Mouse (Mus musculus) heart, embryonic 14.5 days (tissue): ENCODE measurements at regions not wholly inside any gene's neighbourhood (a gene's known extent, or its start where the extent isn't known, plus 50 kb on each side); places are given as distances from the start of the nearest gene placed in this dataset.

Experiments used
- ATAC-seq: fragments of 200-750 bp; cut with Nextera tagmentation; 2 replicates; pipeline ENCODE4 v1.8.0; 2017; ENCODE audit warnings: low read depth, moderate TSS enrichment; ENCODE audit not compliant: insufficient number of reproducible peaks, insufficient read depth, low FRiP score
- H3K27ac ChIP-seq, 2 experiments: fragments of 200-500 bp in 1 of 2; fragments of 300-500 bp in 1 of 2; sonication (generic) in 1 of 2; replicated peaks in 1 of 2; 2 replicates each; pipeline ENCODE4 v1.5.1; 2012 to 2014; ENCODE audit warnings: low read depth in 2 of 2, low read length in 2 of 2, control low read depth in 1 of 2, mild to moderate bottlenecking in 1 of 2, mixed read lengths in 1 of 2; ENCODE audit not compliant: control insufficient read depth in 1 of 2, insufficient read depth in 1 of 2
- H3K27me3 ChIP-seq: fragments of 300-500 bp; sonication (generic); 2 replicates; pipeline ENCODE4 v1.6.1; 2014; ENCODE audit warnings: mild to moderate bottlenecking, low read length, control low read depth; ENCODE audit not compliant: control insufficient read depth, insufficient read depth
- H3K36me3 ChIP-seq: fragments of 300-500 bp; sonication (generic); 2 replicates; pipeline ENCODE4 v1.6.1; 2014; ENCODE audit warnings: mild to moderate bottlenecking, control low read depth, low read length, mixed read lengths; ENCODE audit not compliant: control insufficient read depth, insufficient read depth
- H3K4me1 ChIP-seq, 2 experiments: fragments of 200-500 bp in 1 of 2; fragments of 300-500 bp in 1 of 2; sonication (generic) in 1 of 2; 2 replicates each; pipeline ENCODE4 v1.6.1; 2012 to 2014; ENCODE audit warnings: low read length in 2 of 2, control low read depth in 1 of 2, mixed read lengths in 1 of 2; ENCODE audit not compliant: control insufficient read depth in 2 of 2, insufficient read depth in 2 of 2
- H3K4me2 ChIP-seq: fragments of 300-500 bp; sonication (generic); 2 replicates; pipeline ENCODE4 v1.6.1; 2014; ENCODE audit warnings: mild to moderate bottlenecking, low read length
- H3K4me3 ChIP-seq, 2 experiments: fragments of 200-500 bp in 1 of 2; fragments of 300-500 bp in 1 of 2; sonication (generic) in 1 of 2; 2 replicates each; pipeline ENCODE4 v1.5.1; 2012 to 2014; ENCODE audit warnings: low read length in 2 of 2, mild to moderate bottlenecking in 2 of 2, control low read depth in 1 of 2, low read depth in 1 of 2, moderate library complexity in 1 of 2; ENCODE audit not compliant: control insufficient read depth in 1 of 2, insufficient read depth in 1 of 2
- H3K9ac ChIP-seq: fragments of 300-500 bp; sonication (generic); 2 replicates; pipeline ENCODE4 v1.6.1; 2014; ENCODE audit warnings: mild to moderate bottlenecking, low read length
- H3K9me3 ChIP-seq: fragments of 300-500 bp; sonication (generic); 2 replicates; pipeline ENCODE4 v1.6.1; 2016; ENCODE audit warnings: low read length, control low read depth; ENCODE audit not compliant: control insufficient read depth
- whole genome bisulfite sequencing: fragments of 180-500 bp; shearing (Covaris S2); extraction: QIAGEN DNeasy Blood & Tissue Kit; methylation state at CpG from one replicate; pipeline ENCODE4 v1.1.7; 2014; 5-methylcytosine and 5-hydroxymethylcytosine counted together

DNA sequence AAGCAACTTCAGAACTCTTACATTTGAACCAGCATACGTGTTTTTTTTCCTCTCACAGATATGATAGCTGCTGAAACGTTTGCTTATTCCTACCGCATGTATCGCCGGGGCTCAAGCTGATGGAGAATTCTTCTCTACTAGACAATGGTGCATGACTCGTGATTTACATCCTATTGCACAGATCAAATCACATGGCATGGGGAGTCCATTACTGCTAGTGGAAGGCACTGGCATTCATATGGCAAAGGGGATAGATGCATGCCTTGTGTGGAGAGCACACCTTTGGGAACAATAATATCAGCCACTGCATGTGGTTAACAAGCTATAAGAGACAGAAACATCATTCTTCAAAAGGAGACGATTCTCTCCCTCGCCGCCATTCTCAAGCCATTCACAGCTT lies 108.4 kb upstream of the Samsn1 start:
- H3K36me3 ChIP-seq, result no peaks in the 10 kb centered on the region
- no peak overlapping the region for H3K4me3 ChIP-seq
- no peak for ATAC-seq
- H3K4me1 ChIP-seq, result no peaks in the 10 kb centered on the region
- H3K9me3 ChIP-seq, result no peaks in the 10 kb centered on the region
- H3K4me2 ChIP-seq, result no peak overlapping the region
- no peak overlapping the region for H3K27ac ChIP-seq
- no peaks in the 10 kb centered on the region for H3K27me3 ChIP-seq
- 80% methylated on average over 9 of the region's 9 CpGs for WGBS
- H3K9ac ChIP-seq, result no peak overlapping the region

DNA sequence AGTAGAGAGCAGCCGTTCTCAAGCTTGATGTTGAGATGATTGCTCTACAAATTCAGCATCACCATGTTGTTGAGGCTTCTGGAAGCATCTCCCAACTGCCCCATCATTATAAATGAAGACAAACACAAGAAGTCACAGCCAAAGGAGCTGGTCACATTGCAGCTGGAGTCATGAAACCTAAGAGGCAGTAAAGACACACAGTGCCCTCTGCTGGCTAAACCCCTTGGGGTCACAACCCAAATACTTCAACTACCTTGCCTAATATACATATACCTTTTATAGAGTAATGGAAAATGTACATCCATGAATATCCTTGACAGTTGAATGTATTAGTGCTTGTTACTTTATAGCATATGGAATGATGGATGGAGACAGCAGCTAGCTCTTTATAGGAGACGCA lies 107.9 kb upstream of the Samsn1 start:
- WGBS, result 85% methylated on average over 2 of the region's 2 CpGs
- no peak for ATAC-seq

DNA sequence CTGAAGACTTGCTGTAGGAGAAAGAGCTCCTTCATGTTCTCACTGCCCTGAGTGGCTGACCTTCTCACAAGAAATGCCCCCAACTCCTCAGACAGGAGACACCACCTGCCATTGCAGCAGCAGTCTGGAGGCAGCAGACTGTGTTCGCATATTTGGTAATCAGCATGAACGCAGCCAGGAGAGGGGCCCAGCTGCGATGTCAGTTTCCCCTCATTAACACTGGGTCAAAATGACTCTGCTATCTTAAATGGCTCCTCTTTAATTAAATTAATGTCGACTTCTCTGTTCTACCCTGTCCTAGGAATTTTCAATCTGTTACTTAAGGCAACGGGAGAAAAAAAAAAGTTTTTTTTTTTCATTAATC lies 100.9 kb upstream of the Samsn1 start:
- no peaks in the 10 kb centered on the region for H3K9me3 ChIP-seq
- no peak overlapping the region for H3K4me2 ChIP-seq
- H3K4me3 ChIP-seq, result no peak overlapping the region
- no peaks in the 10 kb centered on the region for H3K27me3 ChIP-seq
- H3K27ac ChIP-seq, result no peak overlapping the region
- no peaks in the 10 kb centered on the region for H3K36me3 ChIP-seq
- 55% methylated on average over 5 of the region's 5 CpGs for WGBS
- no peak overlapping the region for H3K9ac ChIP-seq
- ATAC-seq, result no peak
- H3K4me1 ChIP-seq, result no peaks in the 10 kb centered on the region

More for the DNA sequence above, 107.9 kb upstream of the Samsn1 start:
- H3K9me3 ChIP-seq, result no peaks in the 10 kb centered on the region
- no peak overlapping the region for H3K4me2 ChIP-seq
- H3K4me3 ChIP-seq, result no peak overlapping the region
- H3K27ac ChIP-seq, result no peak overlapping the region
- no peak overlapping the region for H3K9ac ChIP-seq
- no peaks in the 10 kb centered on the region for H3K4me1 ChIP-seq
- no peaks in the 10 kb centered on the region for H3K27me3 ChIP-seq
- H3K36me3 ChIP-seq, result no peaks in the 10 kb centered on the region

DNA sequence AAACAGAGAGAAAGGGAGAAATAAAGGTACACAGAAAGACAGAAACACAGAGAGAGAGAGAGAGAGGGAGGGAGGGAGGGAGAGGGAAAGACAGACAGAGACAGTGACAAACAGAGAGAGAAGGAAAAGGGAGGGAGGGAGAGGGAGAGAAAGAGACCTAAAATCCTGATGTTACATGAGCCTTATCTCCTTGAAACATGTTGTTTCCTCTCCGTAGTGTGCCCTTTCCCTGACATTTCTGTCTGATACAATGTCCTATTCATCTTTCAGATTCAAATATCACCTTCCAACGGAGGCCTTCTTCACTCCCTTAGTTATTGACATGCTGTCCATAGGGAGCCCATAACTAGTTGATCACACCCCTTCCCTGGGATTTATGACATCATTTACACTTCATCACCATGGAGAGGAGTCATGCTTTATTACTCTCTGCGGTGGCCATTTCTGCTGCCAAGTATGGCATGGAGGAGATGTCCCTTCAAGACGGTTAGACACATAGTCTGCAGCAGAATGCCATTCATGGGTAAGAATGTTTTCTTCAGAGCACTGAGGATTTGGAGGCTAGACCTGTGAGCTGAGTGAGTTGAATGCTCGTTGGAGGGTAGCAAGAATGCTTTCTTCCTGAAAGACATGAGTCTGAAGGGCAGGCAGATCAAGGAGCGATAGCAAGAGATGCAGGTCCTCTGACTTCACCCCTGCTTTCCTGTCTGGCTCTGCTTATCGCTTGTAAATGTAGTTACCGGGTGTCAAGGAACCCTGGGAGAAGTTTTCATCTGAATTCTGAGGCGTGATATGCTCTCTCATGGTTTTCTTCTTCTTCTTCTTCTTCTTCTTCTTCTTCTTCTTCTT lies 100.3 kb upstream of the Samsn1 start:
- no peak for ATAC-seq
- Histone ChIP-seq H3K4me2 (no peak overlapping the region), H3K9me3 (no peaks in the 10 kb centered on the region), H3K27ac (no peak overlapping the region), H3K27me3 (no peaks in the 10 kb centered on the region), H3K9ac (no peak overlapping the region), H3K4me1 (no peaks in the 10 kb centered on the region), H3K36me3 (no peaks in the 10 kb centered on the region), H3K4me3 (no peak overlapping the region)
- WGBS, result 57% methylated on average over 9 of the region's 9 CpGs

DNA sequence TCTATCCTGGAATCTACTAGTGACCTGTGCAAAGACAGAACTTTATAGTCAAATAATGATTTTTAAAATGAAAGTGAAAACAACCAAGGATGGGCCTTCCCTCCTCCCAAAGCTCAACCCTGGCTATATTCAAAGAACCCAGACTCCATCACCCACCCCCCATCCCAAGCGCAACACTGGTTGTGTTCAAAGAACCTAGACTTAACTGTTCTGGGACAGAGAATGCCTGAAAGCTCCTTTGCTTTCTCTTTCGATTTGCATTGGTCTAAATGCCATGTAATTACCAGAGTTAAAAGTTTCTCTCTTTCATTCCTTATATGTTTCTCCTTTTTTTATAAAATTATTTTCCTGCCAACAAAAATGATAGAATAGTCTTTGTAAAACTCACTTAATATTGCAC lies 98.6 kb upstream of the Samsn1 start:
- no peak overlapping the region for H3K9ac ChIP-seq
- 93% methylated on average over 2 of the region's 2 CpGs for WGBS
- ATAC-seq, result no peak
- H3K4me3 ChIP-seq, result no peak overlapping the region
- H3K9me3 ChIP-seq, result no peaks in the 10 kb centered on the region
- H3K27me3 ChIP-seq, result no peaks in the 10 kb centered on the region
- no peak overlapping the region for H3K27ac ChIP-seq
- H3K4me1 ChIP-seq, result no peaks in the 10 kb centered on the region
- no peak overlapping the region for H3K4me2 ChIP-seq
- H3K36me3 ChIP-seq, result no peaks in the 10 kb centered on the region

DNA sequence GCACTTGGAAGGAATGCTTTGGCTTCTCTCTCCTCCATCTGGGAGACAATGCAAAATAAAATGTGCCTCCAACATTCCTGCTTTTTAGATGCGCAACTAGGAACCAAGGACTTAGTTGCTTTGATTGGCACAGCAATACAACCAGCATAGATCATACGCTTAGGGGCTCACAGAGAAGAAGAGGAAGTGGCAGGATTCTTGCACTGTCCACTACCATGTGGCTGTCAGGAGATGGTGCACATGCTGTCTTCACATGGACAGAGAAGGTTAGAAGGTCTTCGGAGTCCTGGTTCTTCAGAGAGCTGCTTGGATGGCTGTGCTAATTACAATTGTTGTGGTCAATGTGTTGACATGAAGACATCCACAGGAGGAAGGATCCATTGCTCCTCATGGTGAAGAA lies 88.3 kb upstream of the Samsn1 start:
- 83% methylated on average over 3 of the region's 3 CpGs for WGBS
- Histone ChIP-seq H3K4me2 (no peak overlapping the region), H3K4me1 (no peaks in the 10 kb centered on the region), H3K9me3 (no peaks in the 10 kb centered on the region), H3K4me3 (no peak overlapping the region), H3K27me3 (no peaks in the 10 kb centered on the region), H3K9ac (no peak overlapping the region), H3K36me3 (no peaks in the 10 kb centered on the region), H3K27ac (no peak overlapping the region)
- no peak for ATAC-seq

DNA sequence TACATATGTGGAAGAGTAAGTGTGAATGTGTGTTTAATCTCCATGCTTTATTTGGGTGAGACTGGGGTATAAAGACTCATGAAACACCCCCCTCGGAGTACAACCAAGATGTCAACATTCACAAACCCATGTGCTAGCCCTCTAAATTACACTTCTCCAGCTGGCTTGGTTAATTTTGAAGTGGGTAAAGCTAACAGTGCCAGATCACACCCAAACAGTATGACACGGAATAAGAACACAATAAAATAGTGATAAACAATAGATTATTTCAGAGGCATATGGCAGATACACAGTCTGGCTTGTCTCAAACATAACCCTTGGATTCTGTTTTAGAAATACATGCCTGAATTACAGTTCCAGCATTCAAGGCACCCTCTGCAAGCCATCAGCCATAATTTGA lies 86.4 kb upstream of the Samsn1 start:
- ATAC-seq, result no peak
- H3K9ac ChIP-seq, result no peak overlapping the region
- H3K36me3 ChIP-seq, result no peaks in the 10 kb centered on the region
- H3K4me1 ChIP-seq, result no peaks in the 10 kb centered on the region
- WGBS, result 77% methylated on average over 2 of the region's 2 CpGs
- H3K27ac ChIP-seq, result no peak overlapping the region
- no peaks in the 10 kb centered on the region for H3K27me3 ChIP-seq
- no peak overlapping the region for H3K4me2 ChIP-seq
- H3K9me3 ChIP-seq, result no peaks in the 10 kb centered on the region
- H3K4me3 ChIP-seq, result no peak overlapping the region

DNA sequence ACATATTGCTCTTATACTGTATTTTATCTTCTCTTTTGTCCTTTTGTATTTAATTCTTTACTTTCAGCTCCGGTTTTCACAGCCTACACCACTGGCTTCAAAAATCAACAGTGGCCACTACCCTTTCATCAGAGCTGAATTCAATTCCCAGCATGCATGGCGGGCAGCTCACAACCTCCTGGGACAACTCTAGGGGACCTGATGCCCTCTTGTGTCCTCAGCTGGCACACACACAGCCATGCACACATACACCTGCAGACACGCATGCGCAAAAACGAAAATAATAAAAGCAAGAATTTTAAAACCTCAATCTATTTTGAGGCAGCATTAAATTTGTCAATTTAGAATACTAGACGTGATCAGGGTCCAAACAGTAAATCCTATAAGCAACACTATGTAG lies 82.6 kb upstream of the Samsn1 start:
- WGBS, result 91% methylated on average over 6 of the region's 6 CpGs
- Histone ChIP-seq H3K4me3 (no peak overlapping the region), H3K9me3 (no peaks in the 10 kb centered on the region), H3K4me1 (no peaks in the 10 kb centered on the region), H3K9ac (no peak overlapping the region), H3K4me2 (no peak overlapping the region), H3K27ac (no peak overlapping the region), H3K36me3 (no peaks in the 10 kb centered on the region), H3K27me3 (no peaks in the 10 kb centered on the region)
- ATAC-seq, result no peak
